Mouse (Mus musculus): ENCODE data around the gene Trim66. TPM values are rescaled to one million over a fixed set of nuclear protein-coding genes. Genes with fewer than 3 reads are reported as not detected.

Gene Trim66
- polyA plus RNA-seq, 1 experiment = 11.6 TPM

DNA sequence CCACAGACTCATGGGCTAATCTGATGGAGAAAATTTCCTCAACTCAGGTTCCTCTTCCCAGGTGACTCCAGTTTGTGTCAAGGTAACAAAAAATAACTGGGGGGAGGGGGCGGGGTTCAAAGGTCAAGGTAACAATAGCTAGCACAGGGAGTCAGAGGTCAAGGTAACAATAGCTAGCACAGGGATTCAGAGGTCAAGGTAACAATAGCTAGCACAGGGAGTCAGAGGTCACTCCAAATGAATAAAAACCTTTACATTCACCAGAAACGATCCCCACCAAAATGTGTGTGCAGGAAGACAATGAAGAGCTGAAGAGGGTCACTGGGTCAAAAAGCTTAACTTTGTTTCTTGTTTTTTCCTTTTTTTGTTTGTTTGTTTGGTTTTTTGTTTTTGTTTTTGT is 59.9 kb downstream of the Trim66 start:
- Histone ChIP-seq H3K27ac (ENCODE audit: insufficient read depth, low read length) (no peak overlapping the region), H3K4me1 (ENCODE audit: control insufficient read depth, insufficient read depth, low read length) (peaks cover 2% of the 10 kb centered on the region; the same call in 1 of the 2 replicates)
- WGBS = 78% methylated on average over 2 of the region's 2 CpGs

GRCm38 (mm10) chr7:109445012-109445411 is 62.9 kb downstream of the Trim66 start:
- 10% methylated on average over 6 of the region's 6 CpGs for WGBS
- Histone ChIP-seq H3K27me3 (ENCODE audit: control insufficient read depth, insufficient read depth, low read length) (no peaks in the 10 kb centered on the region), H3K27ac (ENCODE audit: insufficient read depth, low read length) (no peak overlapping the region), H3K4me1 (ENCODE audit: control insufficient read depth, insufficient read depth, low read length) (no peaks in the 10 kb centered on the region), H3K4me3 (replicated peaks; ENCODE audit: insufficient read depth, low read depth, low read length) (no peak overlapping the region)
- TF ChIP-seq CTCF (IDR thresholded peaks at IDR 0.05; ENCODE audit: borderline replicate concordance, insufficient read depth, low read depth, low read length) = peak; percentile 76
- TF ChIP-seq POLR2A (IDR thresholded peaks at IDR 0.05; ENCODE audit: borderline replicate concordance, insufficient read depth, low read length) = no peak
- DNase-seq = peak; percentile 32 to 61

More for the DNA sequence above, 59.9 kb downstream of the Trim66 start:
- DNase-seq = no peak
- TF ChIP-seq POLR2A (IDR thresholded peaks at IDR 0.05; ENCODE audit: borderline replicate concordance, insufficient read depth, low read length) (no peak), CTCF (IDR thresholded peaks at IDR 0.05; ENCODE audit: borderline replicate concordance, insufficient read depth, low read depth, low read length) (no peak)
- H3K4me3 ChIP-seq (replicated peaks; ENCODE audit: insufficient read depth, low read depth, low read length) = no peak overlapping the region
- no peaks in the 10 kb centered on the region for H3K27me3 ChIP-seq (ENCODE audit: control insufficient read depth, insufficient read depth, low read length)

- 88% methylated on average over 5 of the region's 5 CpGs for WGBS
- H3K27me3 ChIP-seq (ENCODE audit: control insufficient read depth, insufficient read depth, low read length) = 0 out of 2 replicates have a peak, but pooled peaks cover 2% of the 10 kb centered on the region
- TF ChIP-seq POLR2A (IDR thresholded peaks at IDR 0.05; ENCODE audit: borderline replicate concordance, insufficient read depth, low read length) = no peak
- TF ChIP-seq CTCF (IDR thresholded peaks at IDR 0.05; ENCODE audit: borderline replicate concordance, insufficient read depth, low read depth, low read length) = no peak
- no peak overlapping the region for H3K27ac ChIP-seq (ENCODE audit: insufficient read depth, low read length)
- no peak for DNase-seq
- H3K4me3 ChIP-seq (replicated peaks; ENCODE audit: insufficient read depth, low read depth, low read length) = no peak overlapping the region
- H3K4me1 ChIP-seq (ENCODE audit: control insufficient read depth, insufficient read depth, low read length) = no peaks in the 10 kb centered on the region
These were observed 65.2 kb downstream of the Trim66 start for GRCm38 (mm10) chr7:109442739-109443138.

GRCm38 (mm10) chr7:109440697-109441269 is 67.2 kb downstream of the Trim66 start:
- no peaks in the 10 kb centered on the region for H3K4me1 ChIP-seq (ENCODE audit: control insufficient read depth, insufficient read depth, low read length)
- 78% methylated on average over 9 of the region's 9 CpGs for WGBS
- H3K27ac ChIP-seq (ENCODE audit: insufficient read depth, low read length) = no peak overlapping the region
- no peak for DNase-seq
- TF ChIP-seq POLR2A (IDR thresholded peaks at IDR 0.05; ENCODE audit: borderline replicate concordance, insufficient read depth, low read length) (no peak), CTCF (IDR thresholded peaks at IDR 0.05; ENCODE audit: borderline replicate concordance, insufficient read depth, low read depth, low read length) (no peak)
- H3K27me3 ChIP-seq (ENCODE audit: control insufficient read depth, insufficient read depth, low read length) = peaks cover 2% of the 10 kb centered on the region; the same call in 1 of the 2 replicates
- no peak overlapping the region for H3K4me3 ChIP-seq (replicated peaks; ENCODE audit: insufficient read depth, low read depth, low read length)

- TF ChIP-seq POLR2A (IDR thresholded peaks at IDR 0.05; ENCODE audit: borderline replicate concordance, insufficient read depth, low read length) (no peak), CTCF (IDR thresholded peaks at IDR 0.05; ENCODE audit: borderline replicate concordance, insufficient read depth, low read depth, low read length) (no peak)
- Histone ChIP-seq H3K27ac (ENCODE audit: insufficient read depth, low read length) (no peak within 1 kb of the TSS), H3K27me3 (ENCODE audit: control insufficient read depth, insufficient read depth, low read length) (peaks cover 2% of the 10 kb centered on the region; the same call in 1 of the 2 replicates), H3K4me1 (ENCODE audit: control insufficient read depth, insufficient read depth, low read length) (no peaks in the 10 kb centered on the region), H3K4me3 (replicated peaks; ENCODE audit: insufficient read depth, low read depth, low read length) (peak within 1 kb of the TSS; percentile 21)
- 4% methylated on average over 62 of the region's 62 CpGs for WGBS
- peak; percentile 18 to 35 for DNase-seq
These were observed 68.9 kb downstream of the Trim66 start, which contains the start of gene Stk33 for GRCm38 (mm10) chr7:109438781-109439591. Stk33 (minus strand) TSS chr7:109439081.

GRCm38 (mm10) chr7:109424422-109425159 is 83.3 kb downstream of the Trim66 start:
- Histone ChIP-seq H3K4me1 (ENCODE audit: control insufficient read depth, insufficient read depth, low read length) (no peaks in the 10 kb centered on the region), H3K4me3 (replicated peaks; ENCODE audit: insufficient read depth, low read depth, low read length) (no peak overlapping the region), H3K27ac (ENCODE audit: insufficient read depth, low read length) (no peak overlapping the region), H3K27me3 (ENCODE audit: control insufficient read depth, insufficient read depth, low read length) (no peaks in the 10 kb centered on the region)
- 63% methylated on average over 3 of the region's 3 CpGs for WGBS
- peak; percentile 25 to 37 for DNase-seq
- TF ChIP-seq POLR2A (IDR thresholded peaks at IDR 0.05; ENCODE audit: borderline replicate concordance, insufficient read depth, low read length) (no peak), CTCF (IDR thresholded peaks at IDR 0.05; ENCODE audit: borderline replicate concordance, insufficient read depth, low read depth, low read length) (peak; percentile 33; the same call in 1 of the 2 replicates)

DNA sequence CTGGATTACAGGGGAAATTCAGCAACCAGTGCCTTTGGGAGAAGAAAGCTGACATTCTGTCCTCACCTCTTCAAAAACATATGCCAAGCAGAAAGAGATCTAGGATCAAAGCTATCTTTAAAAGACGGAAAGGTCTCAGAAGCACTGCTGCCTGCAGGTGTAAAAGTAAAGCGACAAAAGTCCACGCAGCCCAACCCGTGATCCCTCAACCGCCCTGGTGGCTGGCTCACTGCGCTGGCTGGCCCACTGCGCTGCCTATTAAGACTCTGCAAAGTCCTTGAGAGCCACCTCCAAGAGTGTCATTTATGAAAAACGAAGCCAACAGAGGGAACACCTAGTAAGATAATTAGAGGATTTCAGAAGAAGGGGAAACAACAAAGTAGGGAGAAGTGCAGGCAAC is 85.1 kb downstream of the Trim66 start:
- no peak overlapping the region for H3K4me3 ChIP-seq (replicated peaks; ENCODE audit: insufficient read depth, low read depth, low read length)
- no peak overlapping the region for H3K27ac ChIP-seq (ENCODE audit: insufficient read depth, low read length)
- no peak for DNase-seq
- TF ChIP-seq CTCF (IDR thresholded peaks at IDR 0.05; ENCODE audit: borderline replicate concordance, insufficient read depth, low read depth, low read length) (no peak), POLR2A (IDR thresholded peaks at IDR 0.05; ENCODE audit: borderline replicate concordance, insufficient read depth, low read length) (no peak)
- 88% methylated on average over 8 of the region's 8 CpGs for WGBS
- no peaks in the 10 kb centered on the region for H3K27me3 ChIP-seq (ENCODE audit: control insufficient read depth, insufficient read depth, low read length)
- H3K4me1 ChIP-seq (ENCODE audit: control insufficient read depth, insufficient read depth, low read length) = no peaks in the 10 kb centered on the region
